8 mouse cellular contexts compared by ENCODE assay signal in genomic region chr6:91284521-91285449, GRCm38 (mm10).
A peak's percentile ranks its signal among the peaks of the same experiment; 100 is the strongest.
DNase-seq lines count a peak whose midpoint lies in the region; ATAC-seq and TF ChIP-seq lines count a peak whose summit lies in the region.

No protein-coding gene starts in this region.

- peak overlapping the region; percentile 69 for H3K4me2 ChIP-seq in forebrain, embryonic 12.5 days
- peak overlapping the region; percentile 55 for H3K4me2 ChIP-seq in limb, embryonic 14.5 days (replicated peaks; ENCODE audit: low read depth, low read length, severe bottlenecking)

- TF ChIP-seq EP300 in heart, adult 2 months (IDR thresholded peaks at IDR 0.05; ENCODE audit: insufficient read depth, low read depth, low read length) = no peak

- TF ChIP-seq POLR2A in heart, adult 2 months (IDR thresholded peaks at IDR 0.05; ENCODE audit: insufficient read depth, low read depth, low read length) = no peak
- no peak for TF ChIP-seq POLR2A in limb, embryonic 14.5 days (IDR thresholded peaks at IDR 0.05; ENCODE audit: borderline replicate concordance, extremely low read depth, insufficient read depth, insufficient read length)

- peaks cover 3% of the 10 kb centered on the region; the same call in 1 of the 2 replicates for H3K27me3 ChIP-seq in heart, adult 2 months (ENCODE audit: control insufficient read depth, insufficient read depth, low read length)
- peaks cover 22% of the 10 kb centered on the region; the same call in 1 of the 2 replicates for H3K27me3 ChIP-seq in forebrain, embryonic 12.5 days
- H3K27me3 ChIP-seq in limb, embryonic 14.5 days (ENCODE audit: control insufficient read depth, insufficient read depth, low read length) = peaks cover 47% of the 10 kb centered on the region

- peak overlapping the region; percentile 15; the same call in 1 of the 2 replicates for H3K4me3 ChIP-seq in heart, adult 2 months
- peak overlapping the region; percentile 33 for H3K4me3 ChIP-seq in forebrain, embryonic 12.5 days (replicated peaks)
- H3K4me3 ChIP-seq in limb, embryonic 14.5 days (replicated peaks; ENCODE audit: low read length) = peak overlapping the region; percentile 31

- intact Hi-C loops in heart, adult 2 months (cut with DNase I) = loop anchor here (5.0 kb wide), 4 partner anchors 223 to 547 kb away; no protein-coding TSS in a partner anchor

- no peaks in the 10 kb centered on the region for H3K79me2 ChIP-seq in heart, adult 2 months (replicated peaks; ENCODE audit: control insufficient read depth, insufficient read depth, low read length)

- no peak overlapping the region for H3K27ac ChIP-seq in heart, adult 2 months
- H3K27ac ChIP-seq in forebrain, embryonic 12.5 days = peak overlapping the region; percentile 86
- no peak overlapping the region for H3K27ac ChIP-seq in limb, embryonic 14.5 days (replicated peaks; ENCODE audit: low read depth, low read length)

- ATAC-seq in forebrain, embryonic 12.5 days (ENCODE audit: low FRiP score) = peak; percentile 80
- ATAC-seq in limb, embryonic 14.5 days (ENCODE audit: low FRiP score, low read depth) = peak; percentile 3; the same call in 1 of the 2 replicates

- H3K4me1 ChIP-seq in heart, adult 2 months (ENCODE audit: control insufficient read depth, insufficient read depth, low read length) = peaks cover 2% of the 10 kb centered on the region; the same call in 1 of the 2 replicates
- H3K4me1 ChIP-seq in forebrain, embryonic 12.5 days = peaks cover 45% of the 10 kb centered on the region
- peaks cover 7% of the 10 kb centered on the region for H3K4me1 ChIP-seq in limb, embryonic 14.5 days (ENCODE audit: control insufficient read depth, insufficient read depth, low read length)

- TF ChIP-seq CTCF in heart, adult 2 months (IDR thresholded peaks at IDR 0.05) = no peak

- no peaks in the 10 kb centered on the region for H3K9me3 ChIP-seq in forebrain, embryonic 12.5 days
- H3K9me3 ChIP-seq in limb, embryonic 14.5 days (ENCODE audit: control insufficient read depth, low read length) = no peaks in the 10 kb centered on the region

- DNase-seq in heart, adult 2 months = no peak
- DNase-seq in heart, adult 8-10 months (ENCODE audit: low spot score) = no peak
- peak; percentile 80 for DNase-seq in ES-CJ7 (ENCODE audit: low read depth, low spot score)
- peak; percentile 50 for DNase-seq in limb, embryonic 14.5 days (ENCODE audit: low spot score)
- DNase-seq in retina, postnatal 1 day = peak; percentile 64
- no peak for DNase-seq in c-Kit-positive CD71-positive TER-119-positive erythroid progenitor cells, embryonic 14.5 days (ENCODE audit: low spot score)
- DNase-seq in adrenal gland, postnatal 25 days = no peak

- no peaks in the 10 kb centered on the region for H3K36me3 ChIP-seq in heart, adult 2 months (ENCODE audit: control insufficient read depth, insufficient read depth, low read length)
- H3K36me3 ChIP-seq in forebrain, embryonic 12.5 days (replicated peaks) = no peaks in the 10 kb centered on the region
- H3K36me3 ChIP-seq in limb, embryonic 14.5 days (ENCODE audit: control insufficient read depth, insufficient read depth, low read length) = no peaks in the 10 kb centered on the region

- H3K9ac ChIP-seq in heart, adult 2 months (ENCODE audit: low read depth, low read length) = peak overlapping the region; percentile 39; the same call in 1 of the 2 replicates
- H3K9ac ChIP-seq in forebrain, embryonic 12.5 days = peak overlapping the region; percentile 54
- H3K9ac ChIP-seq in limb, embryonic 14.5 days (ENCODE audit: low read depth, low read length, severe bottlenecking) = peak overlapping the region; percentile 21; the same call in 1 of the 2 replicates

- 11% methylated on average over 35 of the region's 35 CpGs for WGBS in heart, adult 2 months
- WGBS in forebrain, embryonic 12.5 days = 2% methylated on average over 35 of the region's 35 CpGs
- 8% methylated on average over 35 of the region's 35 CpGs for WGBS in limb, embryonic 14.5 days

Comparison
In these comparisons a context has a peak if more than half of its experiments do, and no peak if none do; other contexts are left out.
1. DNase-seq: peak in ES-CJ7 (single experiment), limb, embryonic 14.5 days (single experiment) and retina, postnatal 1 day (single experiment); none in heart, adult 2 months (0 of 2), heart, adult 8-10 months (single experiment), c-Kit-positive CD71-positive TER-119-positive erythroid progenitor cells, embryonic 14.5 days (single experiment) and adrenal gland, postnatal 25 days (single experiment).
2. Peak in every context shown above with its lines, with median percentiles within 50 percentile points of each other: H3K4me3 ChIP-seq and H3K9ac ChIP-seq.